Mouse (Mus musculus) testis, adult 2 months (tissue): ENCODE results near the gene Gm21973.

Source experiments
- CTCF ChIP-seq: fragments of 200-500 bp; IDR thresholded peaks from 2 replicates; pipeline ENCODE4 v1.5.1; 2012; ENCODE audit warnings: low read depth, mild to moderate bottlenecking, inconsistent platforms, low read length, moderate library complexity; ENCODE audit not compliant: control insufficient read depth, insufficient read depth, insufficient replicate concordance
- POLR2A ChIP-seq: fragments of 200-500 bp; IDR thresholded peaks from 2 replicates; pipeline ENCODE4 v1.6.1; 2012; ENCODE audit warnings: low read depth, mild to moderate bottlenecking, inconsistent platforms, low read length, moderate library complexity; ENCODE audit not compliant: control insufficient read depth

GRCm38 (mm10) chr15:10409842-10410241, 84.7 kb downstream of the Gm21973 start:
- TF ChIP-seq POLR2A (no peak), CTCF (no peak)
